Mouse (Mus musculus): ENCODE measurements at regions not wholly inside any gene's neighbourhood (a gene's known extent, or its start where the extent isn't known, plus 50 kb on each side); places are given as distances from the start of the nearest gene placed in this dataset.

- DNase-seq = peak in 1 of 2 experiments; percentile 35
These were observed 133.0 kb downstream of the Bcas1 start for GRCm38 (mm10) chr2:170294657-170295056.

DNA sequence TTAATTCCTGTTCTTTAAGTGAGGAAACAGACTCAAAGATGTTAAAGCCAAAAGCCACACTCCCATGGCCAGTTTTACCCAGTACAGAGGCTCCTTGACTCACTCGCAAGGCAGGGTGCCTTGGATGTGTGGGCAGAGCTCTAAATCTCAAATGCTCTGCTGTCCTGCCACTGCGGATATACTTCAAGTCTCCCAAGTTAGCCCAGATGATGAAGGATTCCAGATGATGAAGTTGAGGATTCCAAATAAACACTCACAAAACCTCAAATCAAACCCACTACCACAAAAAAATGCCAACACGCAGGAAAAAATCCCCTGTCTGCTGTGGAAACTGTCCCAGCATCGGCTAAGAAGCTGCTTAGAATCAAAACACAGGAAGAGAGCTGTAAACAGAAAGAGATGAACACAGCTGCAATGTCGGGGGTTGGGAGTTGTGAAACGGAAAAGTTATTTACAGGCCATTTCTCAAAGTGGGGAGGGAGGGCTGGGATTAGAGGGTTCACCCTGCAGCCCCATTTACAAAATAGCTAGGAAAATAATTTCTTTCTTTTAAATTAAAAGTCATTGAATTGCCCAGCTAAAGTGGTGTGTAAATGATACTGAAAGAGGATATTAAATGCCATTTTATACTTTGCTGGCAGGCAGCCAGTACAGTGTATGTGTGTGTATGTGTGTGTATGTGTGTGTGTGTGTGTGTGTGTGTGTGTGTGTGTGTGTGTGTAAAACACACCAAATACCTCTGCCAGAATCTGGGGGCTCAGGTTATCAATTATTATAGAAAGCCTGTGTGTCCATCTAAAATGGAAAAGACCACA, 135.6 kb downstream of the Bcas1 start:
- DNase-seq = no peak

- no peak for DNase-seq
These were observed 138.2 kb downstream of the Bcas1 start for GRCm38 (mm10) chr2:170289378-170289960.

- no peak for DNase-seq
These were observed 138.9 kb downstream of the Bcas1 start for GRCm38 (mm10) chr2:170288787-170289186.

DNA sequence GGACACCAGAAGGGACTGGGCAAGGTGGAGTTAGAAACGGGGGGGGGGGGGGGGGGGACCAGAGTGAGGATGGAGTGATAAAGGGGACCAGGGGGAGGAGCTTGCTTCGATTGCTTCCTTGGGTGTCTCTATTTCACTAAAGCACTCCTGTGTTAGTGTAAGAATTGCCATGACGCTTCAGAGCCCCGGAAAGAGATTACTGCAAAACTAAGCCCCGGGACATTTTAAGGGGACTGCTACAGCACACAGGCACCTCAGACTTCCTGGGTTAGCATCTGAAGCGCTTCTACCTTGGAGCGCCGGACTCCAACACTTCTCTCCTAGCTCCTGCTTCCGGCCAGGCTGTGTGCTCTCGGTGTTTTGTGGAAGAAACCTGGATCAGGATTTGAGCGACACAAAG, 139.4 kb downstream of the Bcas1 start:
- DNase-seq = no peak

DNA sequence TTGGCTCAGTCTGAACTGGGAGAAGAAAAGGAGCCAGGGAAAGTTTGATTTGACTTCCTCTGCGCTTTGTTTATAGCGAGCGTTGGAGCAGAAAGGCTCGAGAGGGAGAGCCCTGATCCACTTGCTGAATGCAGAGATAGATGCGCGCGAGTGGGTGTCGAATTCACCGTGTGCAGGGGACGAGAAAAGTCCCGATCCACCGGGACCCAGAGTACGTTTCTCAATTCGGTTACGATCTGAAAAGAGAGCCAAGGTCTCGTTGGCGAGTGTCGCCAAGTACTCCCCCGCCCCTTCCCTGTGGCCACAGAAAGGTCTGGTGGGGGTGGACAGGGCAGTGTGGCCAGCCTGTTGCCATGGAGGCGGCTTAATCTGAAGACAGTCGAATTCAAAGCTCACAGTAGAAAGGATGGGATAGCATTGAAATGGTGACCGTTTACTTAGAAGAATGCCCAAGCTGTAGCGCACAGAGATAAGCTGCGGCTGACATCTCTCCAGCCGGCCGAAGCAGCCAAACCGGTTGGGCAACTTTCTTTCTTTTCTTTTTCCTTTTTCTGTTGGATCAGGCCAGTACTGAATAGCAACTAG, 139.5 kb upstream of the Zfp217 start:
- DNase-seq = peak; percentile 52 to 68

- DNase-seq = no peak
These were observed 138.9 kb upstream of the Zfp217 start for GRCm38 (mm10) chr2:170286773-170287172.

GRCm38 (mm10) chr2:170282463-170282862, 134.6 kb upstream of the Zfp217 start:
- no peak for DNase-seq

DNA sequence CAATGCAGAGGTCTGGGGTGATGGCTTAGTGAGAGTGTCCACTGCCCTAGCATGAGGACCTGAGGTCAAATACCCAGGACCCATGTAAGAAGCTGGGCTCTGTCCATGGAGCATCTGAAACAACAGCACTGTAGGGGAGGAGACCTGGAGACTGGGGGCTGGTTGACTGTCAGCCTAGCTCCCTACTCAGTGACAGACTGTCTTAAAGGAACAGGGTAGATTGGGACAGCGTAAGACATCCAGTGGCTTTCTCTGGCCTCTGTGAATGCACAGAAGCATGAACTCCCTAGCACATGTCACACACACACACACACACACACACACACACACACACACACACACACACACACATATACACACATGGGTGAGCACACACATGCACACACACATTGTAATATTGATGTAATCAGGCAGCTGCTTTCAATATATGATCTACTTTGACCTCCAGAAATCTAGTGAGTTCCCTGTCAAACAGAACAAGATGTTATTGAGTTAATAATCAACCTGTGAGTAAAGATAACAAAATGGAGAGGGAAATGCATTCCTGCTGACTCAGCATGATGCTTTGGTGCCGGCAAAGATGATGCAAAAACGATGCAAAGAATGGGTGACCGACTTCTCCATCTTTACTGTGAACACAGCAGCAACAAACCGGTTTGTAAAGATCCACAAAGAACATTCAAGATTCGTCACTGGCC, 133.6 kb upstream of the Zfp217 start:
- no peak for DNase-seq

GRCm38 (mm10) chr2:170280733-170281132, 132.8 kb upstream of the Zfp217 start:
- no peak for DNase-seq

DNA sequence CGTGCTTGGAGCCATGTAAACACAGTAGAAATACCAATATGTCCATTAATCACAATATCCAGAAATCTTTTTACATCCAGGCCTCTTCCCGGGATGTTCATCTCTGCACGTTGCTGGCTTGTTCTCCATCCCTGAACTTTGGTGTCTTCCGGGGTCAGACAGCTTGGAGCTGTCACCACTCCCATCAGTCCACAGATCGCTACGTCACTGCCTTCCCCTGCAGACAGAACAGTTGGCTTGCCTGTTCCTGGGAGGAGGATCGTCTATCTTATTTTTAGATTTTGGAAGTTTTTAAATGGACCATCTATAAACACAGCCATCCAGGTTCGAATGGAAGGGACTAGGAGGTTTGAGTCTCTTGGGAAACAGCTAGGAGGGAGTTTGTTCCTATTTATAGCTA, 130.0 kb upstream of the Zfp217 start:
- peak; percentile 30 to 43 for DNase-seq

DNA sequence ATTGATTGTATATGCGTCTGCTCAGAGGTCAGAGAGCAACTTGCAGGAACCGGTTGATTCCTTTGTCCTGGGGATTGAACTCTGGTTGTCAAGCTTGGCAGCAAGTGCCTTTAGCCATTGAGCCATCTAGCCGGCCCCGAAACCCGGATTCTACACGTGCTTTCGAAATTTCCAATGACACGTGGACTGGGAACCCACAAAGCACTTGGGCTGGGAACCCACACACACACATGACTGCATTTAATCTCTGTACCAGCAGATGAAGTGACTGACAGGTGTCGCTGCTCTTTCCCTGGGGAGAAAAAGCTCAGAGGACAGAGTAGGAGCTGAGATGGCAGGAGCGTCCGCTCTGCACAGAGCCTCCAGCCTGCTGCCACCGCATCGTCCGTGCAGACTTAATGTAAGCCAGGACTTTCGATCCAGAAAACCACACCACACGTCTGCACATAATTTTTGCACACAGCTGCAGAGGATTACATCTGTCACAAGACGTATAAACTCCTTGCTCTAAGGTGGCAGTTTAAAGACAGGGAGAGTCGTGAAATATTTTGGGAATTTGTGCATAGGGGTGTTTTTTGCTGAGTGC, 129.4 kb upstream of the Zfp217 start:
- DNase-seq = no peak

DNA sequence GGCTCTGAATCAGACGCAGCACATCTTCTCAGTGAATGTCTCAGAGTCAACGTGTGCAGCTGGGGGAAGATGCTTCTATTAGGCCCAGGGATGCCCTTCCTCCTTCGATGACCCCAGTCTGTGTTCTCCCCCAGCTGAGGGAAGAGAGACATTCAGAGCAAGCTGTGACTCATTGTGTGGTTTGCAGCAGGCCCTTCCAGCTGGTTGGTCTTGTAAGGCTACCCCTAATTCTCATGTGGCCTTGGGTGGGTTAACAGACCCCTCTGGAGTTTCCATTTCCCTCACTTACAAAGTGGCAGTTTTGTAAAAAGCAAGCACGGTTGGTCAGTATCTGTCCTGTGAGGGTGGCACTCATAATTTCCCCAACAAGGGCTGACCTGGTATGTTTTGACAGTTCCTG, 127.8 kb upstream of the Zfp217 start:
- DNase-seq = no peak

DNA sequence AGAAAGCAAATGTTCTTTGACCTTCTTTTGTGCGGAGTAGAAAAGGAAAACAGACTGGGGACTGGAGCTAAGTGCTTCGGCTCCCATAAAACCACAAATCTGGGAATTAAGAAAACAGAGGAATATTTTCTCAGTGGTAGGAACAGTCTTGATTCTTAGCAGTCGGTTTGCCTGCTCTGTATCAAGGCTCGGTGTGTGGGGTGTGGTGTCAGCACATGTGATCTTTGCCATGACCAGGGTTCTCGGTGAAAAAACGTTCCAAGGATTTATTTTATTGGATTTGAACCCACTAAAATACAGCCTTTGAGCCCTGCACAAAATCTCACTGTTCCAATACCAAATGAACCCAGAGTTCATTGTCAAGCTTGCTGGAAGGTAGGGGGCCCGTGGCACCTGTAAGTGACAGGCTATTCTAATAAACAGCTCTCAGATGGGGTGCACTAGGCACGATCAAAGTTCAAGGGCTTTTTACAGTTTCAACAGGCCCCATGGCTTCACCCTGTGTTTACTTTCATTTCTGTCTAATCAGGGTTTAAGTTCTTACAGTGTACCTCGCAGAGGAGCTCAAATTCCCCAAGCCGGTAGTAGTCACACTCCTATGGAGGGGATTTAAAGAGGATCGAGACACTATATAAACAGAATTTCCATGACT, 122.1 kb upstream of the Zfp217 start:
- no peak for DNase-seq

- no peak for DNase-seq
These were observed 120.2 kb upstream of the Zfp217 start for GRCm38 (mm10) chr2:170268080-170268479.

- peak; percentile 44 to 50 for DNase-seq
These were observed 119.2 kb upstream of the Zfp217 start for GRCm38 (mm10) chr2:170267152-170267551.

GRCm38 (mm10) chr2:170266407-170267101, 118.7 kb upstream of the Zfp217 start:
- peak in 1 of 2 experiments; percentile 55 for DNase-seq

GRCm38 (mm10) chr2:170263594-170263993, 115.7 kb upstream of the Zfp217 start:
- no peak for DNase-seq

DNA sequence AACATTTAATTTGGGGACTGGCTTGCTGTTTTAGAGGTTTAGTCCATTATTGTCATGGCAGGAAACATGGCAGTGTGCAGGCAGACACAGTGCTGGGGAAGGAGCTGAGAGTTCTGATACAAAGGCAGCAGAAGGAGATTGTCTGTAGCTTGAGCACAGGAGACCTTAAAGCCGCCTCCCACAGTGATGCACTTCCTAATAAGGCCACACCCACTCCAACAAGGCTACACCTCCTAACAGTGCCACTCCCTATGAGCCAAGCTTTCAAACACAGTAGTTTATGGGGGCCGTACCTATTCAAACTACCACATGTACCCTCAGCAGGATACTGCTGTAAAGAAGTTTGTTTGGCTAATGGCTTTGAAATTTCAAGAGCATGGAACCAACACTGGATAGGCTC, 113.3 kb upstream of the Zfp217 start:
- no peak for DNase-seq

DNA sequence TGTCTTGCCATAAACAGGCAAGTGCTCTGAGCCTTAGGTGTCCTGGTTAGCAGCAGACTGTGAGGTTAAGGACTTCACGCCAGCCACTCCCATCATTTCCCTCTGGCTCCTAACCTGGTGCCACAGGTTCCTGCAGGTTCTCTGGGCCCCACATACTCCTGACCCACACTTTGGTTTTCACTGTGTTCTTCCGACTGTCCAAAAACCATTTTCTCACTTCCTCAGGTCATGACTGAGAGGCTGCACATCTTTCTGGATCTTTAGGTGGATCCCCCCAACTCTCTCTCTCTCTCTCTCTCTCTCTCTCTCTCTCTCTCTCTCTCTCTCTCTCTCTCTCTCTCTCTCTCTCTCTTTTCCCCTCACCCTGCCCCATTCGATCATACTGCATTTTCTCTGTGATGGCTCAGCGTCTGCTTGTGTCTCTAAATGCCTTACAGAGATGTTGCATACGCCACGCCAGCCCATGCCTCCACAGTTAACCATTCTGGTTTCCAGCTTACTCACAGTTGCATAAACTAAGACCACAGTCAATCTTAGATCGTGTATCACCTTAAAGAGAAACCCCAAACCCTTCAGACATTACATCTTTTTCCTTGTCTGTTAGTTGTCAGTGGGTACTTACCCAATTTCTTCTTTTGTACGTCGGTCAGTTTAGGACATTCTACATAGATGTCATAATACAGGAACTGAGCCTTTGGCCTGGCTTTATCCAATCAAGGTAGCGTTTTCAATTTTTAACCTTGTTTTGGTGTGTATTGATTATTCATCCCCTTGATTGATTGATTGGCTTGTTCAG, 112.0 kb upstream of the Zfp217 start:
- DNase-seq = no peak

GRCm38 (mm10) chr2:170258367-170258766, 110.5 kb upstream of the Zfp217 start:
- peak; percentile 64 to 73 for DNase-seq
